Mouse (Mus musculus) heart, postnatal 14 days (tissue): ENCODE data around the gene Zfp341. TPM values are rescaled to one million over a fixed set of nuclear protein-coding genes. Genes with fewer than 3 reads are reported as not detected.
A peak's percentile ranks its signal among the peaks of the same experiment; 100 is the strongest.

Experiments used
- DNase-seq, 2 experiments: peaks; one replicate each; pipeline ENCODE4 v3.0.0; 2021 to 2022
- intact Hi-C: fragments of 180-260 bp; cut with DNase I; formaldehyde crosslinking; loops from one replicate; pipeline ENCODE4 v1.15.1; 2025
- long read RNA-seq, 2 experiments: library from polyadenylated mRNA; stranded (forward); transcript quantifications; one replicate each; pipeline ENCODE4 v2.0.0; 2021
- total RNA-seq, 2 experiments: library from RNA; stranded (reverse); gene quantifications; 2 replicates each; pipeline ENCODE4 v1.2.3; 2021

Gene Zfp341
- total RNA-seq = 1 to 10 TPM; 2.3 to 2.6 TPM
- long read RNA-seq, experiment 1, partial matches to known transcripts = 2 of 2 reads
- long read RNA-seq, experiment 1, other reads (novel, unspliced or antisense) = 0 of 2 reads
- long read RNA-seq, experiment 2, partial matches to known transcripts = 1 of 1 reads
- long read RNA-seq, experiment 2, other reads (novel, unspliced or antisense) = 0 of 1 reads

GRCm38 (mm10) chr2:154613118-154614115 is at the start of gene Zfp341, which contains the start of gene 4930519P11Rik:
Gene Zfp341, plus strand, starts transcription at chr2:154613297.
Gene 4930519P11Rik, minus strand, starts transcription at chr2:154613437.
- peak; percentile 93 to 94 for DNase-seq

GRCm38 (mm10) chr2:154563612-154564170 is 49.4 kb upstream of the Zfp341 start:
- no peak for DNase-seq
- intact Hi-C loops = no loop called here

More at GRCm38 (mm10) chr2:154613118-154614115, at the start of gene Zfp341, which contains the start of gene 4930519P11Rik:
- intact Hi-C loops = loop anchor here (2.0 to 5.0 kb wide), 2 partner anchors 45 to 196 kb away; partner anchors contain the start of gene E2f1

GRCm38 (mm10) chr2:154565562-154565961 is 47.5 kb upstream of the Zfp341 start:
- no peak for DNase-seq
- intact Hi-C loops = no loop called here

- intact Hi-C loops = no loop called here
These were observed 46.5 kb upstream of the Zfp341 start for GRCm38 (mm10) chr2:154566641-154567040.

GRCm38 (mm10) chr2:154567766-154568165 is 45.3 kb upstream of the Zfp341 start:
- intact Hi-C loops = loop anchor here (2.0 kb wide), 1 partner anchor 45 kb away; the partner anchor contains the start of genes 4930519P11Rik and Zfp341
- DNase-seq = no peak

More at GRCm38 (mm10) chr2:154566641-154567040, 46.5 kb upstream of the Zfp341 start:
- DNase-seq = no peak

GRCm38 (mm10) chr2:154568329-154569070 is 44.6 kb upstream of the Zfp341 start:
- intact Hi-C loops = loop anchor here (2.0 kb wide), 1 partner anchor 44 kb away; the partner anchor contains the start of genes 4930519P11Rik and Zfp341

GRCm38 (mm10) chr2:154569071-154569748 is 43.9 kb upstream of the Zfp341 start:
- intact Hi-C loops = loop anchor here (2.0 kb wide), 1 partner anchor 44 kb away; the partner anchor contains the start of genes 4930519P11Rik and Zfp341
- DNase-seq = peak; percentile 69 to 74

More at GRCm38 (mm10) chr2:154568329-154569070, 44.6 kb upstream of the Zfp341 start:
- peak; percentile 39 to 50 for DNase-seq

GRCm38 (mm10) chr2:154569836-154570286 is 43.2 kb upstream of the Zfp341 start, which contains the start of gene E2f1:
Gene E2f1, minus strand, starts transcription at chr2:154569892.
- intact Hi-C loops = loop anchor here (2.0 kb wide), 1 partner anchor 43 kb away; the partner anchor contains the start of genes 4930519P11Rik and Zfp341
- DNase-seq = peak; percentile 96

GRCm38 (mm10) chr2:154570666-154571065 is 42.4 kb upstream of the Zfp341 start:
- no peak for DNase-seq
- intact Hi-C loops = no loop called here

GRCm38 (mm10) chr2:154571266-154571665 is 41.8 kb upstream of the Zfp341 start:
- intact Hi-C loops = no loop called here
- DNase-seq = no peak

GRCm38 (mm10) chr2:154571976-154572375 is 41.1 kb upstream of the Zfp341 start:
- intact Hi-C loops = no loop called here
- no peak for DNase-seq

- no peak for DNase-seq
- intact Hi-C loops = no loop called here
These were observed 40.1 kb upstream of the Zfp341 start for GRCm38 (mm10) chr2:154572996-154573395.

- intact Hi-C loops = no loop called here
- DNase-seq = no peak
These were observed 38.8 kb upstream of the Zfp341 start for GRCm38 (mm10) chr2:154574271-154574670.

GRCm38 (mm10) chr2:154576876-154577743 is 36.0 kb upstream of the Zfp341 start:
- DNase-seq = no peak
- intact Hi-C loops = no loop called here

GRCm38 (mm10) chr2:154577744-154578067 is 35.4 kb upstream of the Zfp341 start:
- DNase-seq = no peak
- intact Hi-C loops = no loop called here

GRCm38 (mm10) chr2:154580586-154580985 is 32.5 kb upstream of the Zfp341 start:
- intact Hi-C loops = no loop called here
- peak; percentile 36 to 65 for DNase-seq

GRCm38 (mm10) chr2:154581421-154581820 is 31.7 kb upstream of the Zfp341 start:
- intact Hi-C loops = no loop called here
- no peak for DNase-seq
